Mouse (Mus musculus) G1E-ER4 (cell line): Measurements from ENCODE around the gene Olfr1513. TPM values are rescaled to one million over a fixed set of nuclear protein-coding genes. Genes with fewer than 3 reads are reported as not detected.

Experiments used
- GATA1 ChIP-seq: IDR thresholded peaks from one replicate; pipeline ENCODE4 v1.8.0; 2012; ENCODE audit warnings: low read length, inconsistent platforms
- polyA plus RNA-seq: library from polyadenylated mRNA; stranded (reverse); fragments of >175 nt; gene quantifications from 2 replicates; pipeline ENCODE4 v1.2.3, GENCODE M21; 2012

The Olfr1513 gene
- polyA plus RNA-seq, result not detected in 2 replicates

GRCm38 (mm10) chr14:52356308-52356707, at the start of gene Olfr1513:
Gene Olfr1513 (minus strand): TSS chr14:52356408.
- TF ChIP-seq GATA1, result no peak

- no peak for TF ChIP-seq GATA1
Observed at GRCm38 (mm10) chr14:52397279-52397678, 41.1 kb upstream of the Olfr1513 start, which contains the start of gene Olfr1511. Gene Olfr1511 (minus strand): TSS chr14:52397379.

- TF ChIP-seq GATA1, result no peak
Observed at GRCm38 (mm10) chr14:52379068-52379467, 22.9 kb upstream of the Olfr1513 start, which contains the start of gene Olfr1512. Gene Olfr1512 (minus strand): TSS chr14:52379168.

- TF ChIP-seq GATA1, result no peak
Observed at GRCm38 (mm10) chr14:52368741-52369140, 12.5 kb upstream of the Olfr1513 start.

GRCm38 (mm10) chr14:52339512-52339852, 16.7 kb downstream of the Olfr1513 start:
- TF ChIP-seq GATA1, result no peak

- no peak for TF ChIP-seq GATA1
Observed at GRCm38 (mm10) chr14:52338751-52339511, 17.3 kb downstream of the Olfr1513 start.

- TF ChIP-seq GATA1, result no peak
Observed at GRCm38 (mm10) chr14:52332171-52332570, 24.0 kb downstream of the Olfr1513 start.

- no peak for TF ChIP-seq GATA1
Observed at GRCm38 (mm10) chr14:52331069-52331750, 25.0 kb downstream of the Olfr1513 start.

GRCm38 (mm10) chr14:52327910-52328812, 28.0 kb downstream of the Olfr1513 start, which contains the start of gene Sall2:
Gene Sall2 (minus strand): TSS chr14:52328762.
- TF ChIP-seq GATA1, result no peak

- no peak for TF ChIP-seq GATA1
Observed at GRCm38 (mm10) chr14:52327375-52327901, 28.8 kb downstream of the Olfr1513 start.

GRCm38 (mm10) chr14:52325890-52326289, 30.3 kb downstream of the Olfr1513 start:
- no peak for TF ChIP-seq GATA1

- TF ChIP-seq GATA1, result no peak
Observed at GRCm38 (mm10) chr14:52319361-52319760, 36.8 kb downstream of the Olfr1513 start.

- no peak for TF ChIP-seq GATA1
Observed at GRCm38 (mm10) chr14:52316441-52317225, 39.6 kb downstream of the Olfr1513 start.

- no peak for TF ChIP-seq GATA1
Observed at GRCm38 (mm10) chr14:52315792-52316440, 40.3 kb downstream of the Olfr1513 start.
